17 mouse cellular contexts compared by ENCODE assay signal in genomic region chr1:177238368-177238767, GRCm38 (mm10).
"Had no signal": no experiment of that assay in that cellular context is flagged by ENCODE, and none has a peak within 500 bp of the region (broad histone marks: within the 10 kb centered on the region; RNA-seq: fewer than 3 reads in every experiment).

No protein-coding gene starts in this region.

- H3K4me3 ChIP-seq: intestine, embryonic 15.5 days; kidney, embryonic 15.5 days; layer of hippocampus, adult 2 months; left cerebral cortex, adult 2 months; limb, embryonic 10.5 days; liver, embryonic 15.5 days; midbrain, embryonic 10.5 days; midbrain, embryonic 15.5 days; neural tube, embryonic 13.5 days had no signal

- H3K4me1 ChIP-seq: intestine, embryonic 15.5 days; kidney, embryonic 15.5 days; limb, embryonic 10.5 days; liver, embryonic 15.5 days; midbrain, embryonic 10.5 days; midbrain, embryonic 15.5 days; neural tube, embryonic 13.5 days had no signal

- H3K9me3 ChIP-seq: intestine, embryonic 15.5 days; kidney, embryonic 15.5 days; limb, embryonic 10.5 days; liver, embryonic 15.5 days; midbrain, embryonic 10.5 days; midbrain, embryonic 15.5 days; neural tube, embryonic 13.5 days had no signal

- H3K4me2 ChIP-seq: intestine, embryonic 15.5 days; kidney, embryonic 15.5 days; liver, embryonic 11.5 days; liver, embryonic 15.5 days; midbrain, embryonic 15.5 days; neural tube, embryonic 13.5 days had no signal

- H3K27me3 ChIP-seq: intestine, embryonic 15.5 days; kidney, embryonic 15.5 days; liver, embryonic 15.5 days; midbrain, embryonic 15.5 days; neural tube, embryonic 13.5 days had no signal

- H3K27ac ChIP-seq: intestine, embryonic 15.5 days; kidney, embryonic 15.5 days; layer of hippocampus, adult 2 months; left cerebral cortex, adult 2 months; limb, embryonic 10.5 days; liver, embryonic 15.5 days; midbrain, embryonic 10.5 days; midbrain, embryonic 15.5 days; neural tube, embryonic 13.5 days had no signal

- ATAC-seq: intestine, embryonic 15.5 days; midbrain, embryonic 15.5 days had no signal

- DNase-seq: kidney, adult 2 months; kidney, postnatal 4 days; retina, postnatal 1 day; right cerebral cortex, postnatal 4 days; spleen, adult 18-20 months; thymus, adult 18-20 months; thymus, postnatal 14 days had no signal

- H3K36me3 ChIP-seq: intestine, embryonic 15.5 days; kidney, embryonic 15.5 days; liver, embryonic 15.5 days had no signal

- H3K9ac ChIP-seq: intestine, embryonic 15.5 days; kidney, embryonic 15.5 days; liver, embryonic 15.5 days; midbrain, embryonic 15.5 days; neural tube, embryonic 13.5 days had no signal
